ENCODE assay signal across 16 mouse cellular contexts in genomic region chr6:63432751-63433150, GRCm38 (mm10).
"Had no signal": no experiment of that assay in that cellular context is flagged by ENCODE, and none has a peak within 500 bp of the region (broad histone marks: within the 10 kb centered on the region; RNA-seq: fewer than 3 reads in every experiment).

No protein-coding gene starts in this region.

- DNase-seq: heart, postnatal 10 days; heart, postnatal 14 days; heart, postnatal 36 days; heart, postnatal 4 days; kidney, adult 11 months; kidney, adult 18-20 months; kidney, adult 2 months; kidney, adult 8-10 months; kidney, adult 9 months; kidney, postnatal 10 days; kidney, postnatal 14 days; kidney, postnatal 25 days; kidney, postnatal 36 days; kidney, postnatal 4 days; layer of hippocampus, adult 9-11 months; layer of hippocampus, postnatal 36 days had no signal
